Mouse (Mus musculus) forebrain, embryonic 13.5 days (tissue): ENCODE data around the gene Mapk11. TPM values are rescaled to one million over a fixed set of nuclear protein-coding genes. Genes with fewer than 3 reads are reported as not detected.

Experiments
- ATAC-seq: fragments of 200-750 bp; cut with Nextera tagmentation; 2 replicates; pipeline ENCODE4 v1.8.0; 2017
- H3K27ac ChIP-seq: fragments of 300-500 bp; sonication (generic); 2 replicates; pipeline ENCODE4 v1.5.1; 2015; ENCODE audit warnings: inconsistent platforms, mild to moderate bottlenecking, moderate library complexity
- H3K27me3 ChIP-seq: fragments of 300-500 bp; sonication (generic); 2 replicates; pipeline ENCODE4 v1.6.1; 2015; ENCODE audit warnings: mild to moderate bottlenecking, inconsistent platforms
- H3K36me3 ChIP-seq: fragments of 300-500 bp; sonication (generic); 2 replicates; pipeline ENCODE4 v1.6.1; 2015; ENCODE audit warnings: mild to moderate bottlenecking, inconsistent platforms; ENCODE audit not compliant: poor library complexity, severe bottlenecking
- H3K4me1 ChIP-seq: fragments of 300-500 bp; sonication (generic); 2 replicates; pipeline ENCODE4 v1.6.1; 2015; ENCODE audit warnings: inconsistent platforms
- H3K4me2 ChIP-seq: fragments of 300-500 bp; sonication (generic); 2 replicates; pipeline ENCODE4 v1.6.1; 2015; ENCODE audit warnings: inconsistent platforms, mild to moderate bottlenecking, moderate library complexity
- H3K4me3 ChIP-seq: fragments of 300-500 bp; sonication (generic); 2 replicates; pipeline ENCODE4 v1.5.1; 2015; ENCODE audit warnings: mild to moderate bottlenecking, inconsistent platforms
- H3K9ac ChIP-seq: fragments of 300-500 bp; sonication (generic); 2 replicates; pipeline ENCODE4 v1.6.1; 2015; ENCODE audit warnings: mild to moderate bottlenecking, inconsistent platforms
- H3K9me3 ChIP-seq: fragments of 300-500 bp; sonication (generic); replicated peaks from 2 replicates; pipeline ENCODE4 v1.6.1; 2016; ENCODE audit warnings: inconsistent platforms
- WGBS: fragments of 180-500 bp; shearing (Covaris S2); methylation state at CpG from one replicate; pipeline ENCODE4 v1.1.7; 2015; 5-methylcytosine and 5-hydroxymethylcytosine counted together
- polyA plus RNA-seq: library from polyadenylated mRNA; unstranded; fragments of >200 nt; fragmentation: Nextera tagmentation; extraction: Ambion mirVana; gene quantifications from 2 replicates; pipeline ENCODE4 v1.2.1, GENCODE M21; 2015

The Mapk11 gene
- polyA plus RNA-seq, 1 experiment from 2014 or later, result 43.0 TPM

- Histone ChIP-seq H3K4me2 (no peak overlapping the region), H3K9me3 (no peaks in the 10 kb centered on the region), H3K4me1 (peaks cover 24% of the 10 kb centered on the region), H3K9ac (no peak overlapping the region), H3K4me3 (no peak overlapping the region), H3K27me3 (peaks cover 12% of the 10 kb centered on the region; the same call in 1 of the 2 replicates), H3K36me3 (peaks cover 9% of the 10 kb centered on the region), H3K27ac (no peak overlapping the region)
- ATAC-seq, result no peak
- 86% methylated on average over 7 of the region's 7 CpGs for whole genome bisulfite sequencing
Measured at GRCm38 (mm10) chr15:89138046-89138405, 11.4 kb downstream of the Mapk11 start.

GRCm38 (mm10) chr15:89137378-89138045 lies 11.9 kb downstream of the Mapk11 start:
- Histone ChIP-seq H3K9ac (no peak overlapping the region), H3K36me3 (peaks cover 4% of the 10 kb centered on the region; the same call in 1 of the 2 replicates), H3K27ac (no peak overlapping the region), H3K9me3 (no peaks in the 10 kb centered on the region), H3K4me2 (no peak overlapping the region), H3K4me1 (peaks cover 24% of the 10 kb centered on the region), H3K27me3 (peaks cover 12% of the 10 kb centered on the region; the same call in 1 of the 2 replicates), H3K4me3 (no peak overlapping the region)
- ATAC-seq, result no peak
- 71% methylated on average over 11 of the region's 11 CpGs for WGBS

GRCm38 (mm10) chr15:89136461-89137155 lies 12.8 kb downstream of the Mapk11 start:
- no peak for ATAC-seq
- peaks cover 12% of the 10 kb centered on the region; the same call in 1 of the 2 replicates for H3K27me3 ChIP-seq
- no peaks in the 10 kb centered on the region for H3K9me3 ChIP-seq
- no peak overlapping the region for H3K4me2 ChIP-seq
- H3K27ac ChIP-seq, result no peak overlapping the region
- no peak overlapping the region for H3K9ac ChIP-seq
- WGBS, result 93% methylated on average over 5 of the region's 5 CpGs
- H3K36me3 ChIP-seq, result 0 out of 2 replicates have a peak, but pooled peaks cover 4% of the 10 kb centered on the region
- H3K4me1 ChIP-seq, result peaks cover 24% of the 10 kb centered on the region
- H3K4me3 ChIP-seq, result no peak overlapping the region

- H3K4me2 ChIP-seq, result no peak overlapping the region
- no peak overlapping the region for H3K4me3 ChIP-seq
- H3K9ac ChIP-seq, result no peak overlapping the region
- H3K9me3 ChIP-seq, result no peaks in the 10 kb centered on the region
- H3K27me3 ChIP-seq, result no peaks in the 10 kb centered on the region
- H3K4me1 ChIP-seq, result peaks cover 14% of the 10 kb centered on the region
- ATAC-seq, result no peak
- H3K36me3 ChIP-seq, result 0 out of 2 replicates have a peak, but pooled peaks cover 11% of the 10 kb centered on the region
- 88% methylated on average over 3 of the region's 3 CpGs for WGBS
- H3K27ac ChIP-seq, result no peak overlapping the region
Measured at GRCm38 (mm10) chr15:89131316-89131715, 18.1 kb downstream of the Mapk11 start.

- ATAC-seq, result no peak
- no peak overlapping the region for H3K27ac ChIP-seq
- H3K9ac ChIP-seq, result no peak overlapping the region
Measured at GRCm38 (mm10) chr15:89130245-89130644, 19.2 kb downstream of the Mapk11 start.

GRCm38 (mm10) chr15:89128382-89129350 lies 20.8 kb downstream of the Mapk11 start, which contains the start of gene Hdac10:
Hdac10 (minus strand) TSS chr15:89128700.
- peak; percentile 89 for ATAC-seq

More at GRCm38 (mm10) chr15:89130245-89130644, 19.2 kb downstream of the Mapk11 start:
- H3K4me2 ChIP-seq, result no peak overlapping the region
- H3K4me1 ChIP-seq, result peaks cover 14% of the 10 kb centered on the region
- H3K9me3 ChIP-seq, result no peaks in the 10 kb centered on the region
- H3K4me3 ChIP-seq, result no peak overlapping the region
- H3K27me3 ChIP-seq, result no peaks in the 10 kb centered on the region
- H3K36me3 ChIP-seq, result peaks cover 14% of the 10 kb centered on the region; the same call in 1 of the 2 replicates

GRCm38 (mm10) chr15:89127364-89127940 lies 22.0 kb downstream of the Mapk11 start:
- no peak for ATAC-seq
- Histone ChIP-seq H3K36me3 (peaks cover 18% of the 10 kb centered on the region; the same call in 1 of the 2 replicates), H3K4me3 (peak overlapping the region; percentile 61), H3K4me2 (peak overlapping the region; percentile 78), H3K27me3 (no peaks in the 10 kb centered on the region), H3K9ac (peak overlapping the region; percentile 67), H3K4me1 (peaks cover 26% of the 10 kb centered on the region), H3K9me3 (no peaks in the 10 kb centered on the region), H3K27ac (no peak overlapping the region)
- WGBS, result 89% methylated on average over 8 of the region's 8 CpGs

More at GRCm38 (mm10) chr15:89128382-89129350, 20.8 kb downstream of the Mapk11 start, which contains the start of gene Hdac10:
- peak within 1 kb of the TSS; percentile 67 for H3K9ac ChIP-seq
- peak within 1 kb of the TSS; percentile 78 for H3K4me2 ChIP-seq
- H3K9me3 ChIP-seq, result no peaks in the 10 kb centered on the region
- peaks cover 18% of the 10 kb centered on the region; the same call in 1 of the 2 replicates for H3K36me3 ChIP-seq
- peak within 1 kb of the TSS; percentile 61 for H3K4me3 ChIP-seq
- 3% methylated on average over 36 of the region's 36 CpGs for WGBS
- H3K27me3 ChIP-seq, result no peaks in the 10 kb centered on the region
- peaks cover 20% of the 10 kb centered on the region for H3K4me1 ChIP-seq
- H3K27ac ChIP-seq, result peak within 1 kb of the TSS; percentile 67

GRCm38 (mm10) chr15:89126622-89127021 lies 22.8 kb downstream of the Mapk11 start:
- no peak overlapping the region for H3K27ac ChIP-seq
- WGBS, result 92% methylated on average over 8 of the region's 8 CpGs
- H3K27me3 ChIP-seq, result no peaks in the 10 kb centered on the region

GRCm38 (mm10) chr15:89125351-89125750 lies 24.1 kb downstream of the Mapk11 start:
- 92% methylated on average over 9 of the region's 9 CpGs for WGBS
- ATAC-seq, result no peak
- Histone ChIP-seq H3K4me2 (no peak overlapping the region), H3K4me1 (peaks cover 47% of the 10 kb centered on the region), H3K9ac (no peak overlapping the region), H3K27me3 (no peaks in the 10 kb centered on the region), H3K27ac (no peak overlapping the region), H3K9me3 (no peaks in the 10 kb centered on the region), H3K4me3 (no peak overlapping the region), H3K36me3 (peaks cover 10% of the 10 kb centered on the region; the same call in 1 of the 2 replicates)

More at GRCm38 (mm10) chr15:89126622-89127021, 22.8 kb downstream of the Mapk11 start:
- no peak overlapping the region for H3K9ac ChIP-seq
- no peak overlapping the region for H3K4me2 ChIP-seq
- H3K4me1 ChIP-seq, result peaks cover 34% of the 10 kb centered on the region
- peaks cover 15% of the 10 kb centered on the region; the same call in 1 of the 2 replicates for H3K36me3 ChIP-seq
- no peak for ATAC-seq
- H3K9me3 ChIP-seq, result no peaks in the 10 kb centered on the region
- H3K4me3 ChIP-seq, result no peak overlapping the region

- Histone ChIP-seq H3K9me3 (no peaks in the 10 kb centered on the region), H3K36me3 (peaks cover 17% of the 10 kb centered on the region), H3K27me3 (no peaks in the 10 kb centered on the region), H3K27ac (no peak overlapping the region), H3K4me3 (no peak overlapping the region), H3K4me2 (0 out of 2 replicates have a peak overlapping the region, but pooled peaks have one; percentile 98), H3K9ac (no peak overlapping the region), H3K4me1 (peaks cover 57% of the 10 kb centered on the region)
- 98% methylated on average over 3 of the region's 3 CpGs for WGBS
- ATAC-seq, result no peak
Measured at GRCm38 (mm10) chr15:89124312-89124711, 25.1 kb downstream of the Mapk11 start.

GRCm38 (mm10) chr15:89123595-89123994 lies 25.8 kb downstream of the Mapk11 start:
- Histone ChIP-seq H3K27ac (peak overlapping the region; percentile 84), H3K27me3 (no peaks in the 10 kb centered on the region), H3K4me2 (peak overlapping the region; percentile 98), H3K4me1 (peaks cover 54% of the 10 kb centered on the region), H3K36me3 (peaks cover 22% of the 10 kb centered on the region), H3K9ac (peak overlapping the region; percentile 89), H3K9me3 (no peaks in the 10 kb centered on the region), H3K4me3 (peak overlapping the region; percentile 92)
- WGBS, result 32% methylated on average over 11 of the region's 11 CpGs
- peak; percentile 12; the same call in 1 of the 2 replicates for ATAC-seq
